ENCODE assay signal across 9 mouse cellular contexts in genomic region chr2:55437977-55438376, GRCm38 (mm10). TPM values are rescaled to one million over a fixed set of nuclear protein-coding genes. Genes with fewer than 3 reads are reported as not detected.
DNase-seq lines count a peak whose midpoint lies in the region; ATAC-seq lines count a peak whose summit lies in the region.
"Had no signal": no experiment of that assay in that cellular context is flagged by ENCODE, and none has a peak within 500 bp of the region (broad histone marks: within the 10 kb centered on the region; RNA-seq: fewer than 3 reads in every experiment).

No protein-coding gene starts in this region.

- peak overlapping the region; percentile 59 for H3K4me2 ChIP-seq in kidney, embryonic 16.5 days (replicated peaks; ENCODE audit: low read depth, low read length)
- peak overlapping the region; percentile 86 for H3K4me2 ChIP-seq in embryonic facial prominence, embryonic 12.5 days (replicated peaks)
- H3K4me2 ChIP-seq in intestine, embryonic 14.5 days (ENCODE audit: low read length) = peak overlapping the region; percentile 84; the same call in 1 of the 2 replicates
- peak overlapping the region; percentile 95 for H3K4me2 ChIP-seq in neural tube, embryonic 15.5 days

- ATAC-seq in kidney, embryonic 16.5 days (ENCODE audit: low FRiP score, low TSS enrichment) = no peak
- no peak for ATAC-seq in embryonic facial prominence, embryonic 12.5 days (ENCODE audit: insufficient number of reproducible peaks, insufficient read depth, low FRiP score, low TSS enrichment)
- no peak for ATAC-seq in intestine, embryonic 14.5 days (replicated peaks; ENCODE audit: low FRiP score, low TSS enrichment, low read depth)
- no peak for ATAC-seq in neural tube, embryonic 15.5 days (ENCODE audit: low FRiP score)

- no peak for DNase-seq in kidney, postnatal 36 days
- DNase-seq in intestine, embryonic 14.5 days (ENCODE audit: low spot score) = peak; percentile 53
- no peak for DNase-seq in adrenal gland, postnatal 25 days
- no peak for DNase-seq in embryo, embryonic 9.5 days (ENCODE audit: extremely low spot score)
- no peak for DNase-seq in embryo, embryonic 10 days (ENCODE audit: low spot score)

- H3K9me3 ChIP-seq in kidney, embryonic 16.5 days (ENCODE audit: low read length) = no peaks in the 10 kb centered on the region
- no peaks in the 10 kb centered on the region for H3K9me3 ChIP-seq in embryonic facial prominence, embryonic 12.5 days
- no peaks in the 10 kb centered on the region for H3K9me3 ChIP-seq in intestine, embryonic 14.5 days (ENCODE audit: control insufficient read depth, low read length)
- no peaks in the 10 kb centered on the region for H3K9me3 ChIP-seq in neural tube, embryonic 15.5 days (replicated peaks)

- H3K4me3 ChIP-seq in kidney, embryonic 16.5 days (ENCODE audit: low read length) = no peak overlapping the region
- peak overlapping the region; percentile 49 for H3K4me3 ChIP-seq in embryonic facial prominence, embryonic 12.5 days
- no peak overlapping the region for H3K4me3 ChIP-seq in intestine, embryonic 14.5 days (ENCODE audit: low read depth, low read length)
- peak overlapping the region; percentile 64 for H3K4me3 ChIP-seq in neural tube, embryonic 15.5 days (replicated peaks)
- H3K4me3 ChIP-seq: myocyte had no signal

- peaks cover 21% of the 10 kb centered on the region for H3K4me1 ChIP-seq in kidney, embryonic 16.5 days (ENCODE audit: insufficient read depth, low read length)
- peaks cover 15% of the 10 kb centered on the region for H3K4me1 ChIP-seq in embryonic facial prominence, embryonic 12.5 days
- H3K4me1 ChIP-seq in intestine, embryonic 14.5 days (replicated peaks; ENCODE audit: control insufficient read depth, insufficient read depth, low read length) = peaks cover 18% of the 10 kb centered on the region
- peaks cover 22% of the 10 kb centered on the region for H3K4me1 ChIP-seq in neural tube, embryonic 15.5 days

- WGBS in kidney, embryonic 16.5 days = 20% methylated on average over 1 of the region's 1 CpGs
- WGBS in embryonic facial prominence, embryonic 12.5 days = 15% methylated on average over 1 of the region's 1 CpGs
- WGBS in intestine, embryonic 14.5 days = 10% methylated on average over 1 of the region's 1 CpGs
- 9% methylated on average over 1 of the region's 1 CpGs for WGBS in neural tube, embryonic 15.5 days

- peaks cover 43% of the 10 kb centered on the region for H3K27me3 ChIP-seq in kidney, embryonic 16.5 days (ENCODE audit: insufficient read depth, low read length)
- H3K27me3 ChIP-seq in embryonic facial prominence, embryonic 12.5 days = peaks cover 38% of the 10 kb centered on the region
- H3K27me3 ChIP-seq in intestine, embryonic 14.5 days (replicated peaks; ENCODE audit: control insufficient read depth, insufficient read depth, low read length) = peaks cover 33% of the 10 kb centered on the region
- H3K27me3 ChIP-seq in neural tube, embryonic 15.5 days (replicated peaks) = no peaks in the 10 kb centered on the region

- H3K27ac ChIP-seq in kidney, embryonic 16.5 days (ENCODE audit: low read length) = no peak overlapping the region
- no peak overlapping the region for H3K27ac ChIP-seq in embryonic facial prominence, embryonic 12.5 days
- no peak overlapping the region for H3K27ac ChIP-seq in intestine, embryonic 14.5 days (ENCODE audit: low read depth)
- H3K27ac ChIP-seq in neural tube, embryonic 15.5 days (replicated peaks) = no peak overlapping the region

- no peak overlapping the region for H3K9ac ChIP-seq in kidney, embryonic 16.5 days (replicated peaks; ENCODE audit: low read length)
- H3K9ac ChIP-seq in embryonic facial prominence, embryonic 12.5 days = no peak overlapping the region
- H3K9ac ChIP-seq in intestine, embryonic 14.5 days (ENCODE audit: low read length) = no peak overlapping the region
- H3K9ac ChIP-seq in neural tube, embryonic 15.5 days (replicated peaks) = peak overlapping the region; percentile 67

- no peaks in the 10 kb centered on the region for H3K36me3 ChIP-seq in kidney, embryonic 16.5 days (ENCODE audit: insufficient read depth, low read length)
- no peaks in the 10 kb centered on the region for H3K36me3 ChIP-seq in embryonic facial prominence, embryonic 12.5 days
- H3K36me3 ChIP-seq in intestine, embryonic 14.5 days (ENCODE audit: control insufficient read depth, insufficient read depth, low read length) = no peaks in the 10 kb centered on the region
- no peaks in the 10 kb centered on the region for H3K36me3 ChIP-seq in neural tube, embryonic 15.5 days

RNA-seq across cellular contexts. Expression of gene Kcnj3, which starts 2.2 kb away (rescaled TPM):
- polyA plus RNA-seq in kidney, embryonic 16.5 days (2015; fragmentation: Nextera tagmentation; extraction: Ambion mirVana) = 0.06 TPM in 2 replicates
- 0.70 and 0.85 TPM in 2 replicates for polyA plus RNA-seq in embryonic facial prominence, embryonic 12.5 days (2016; fragmentation: Nextera tagmentation; extraction: Ambion mirVana)
- polyA plus RNA-seq in intestine, embryonic 14.5 days (2014; fragmentation: Nextera tagmentation; extraction: Ambion mirVana) = 0.09 and 0.13 TPM in 2 replicates
- 5.0 and 5.4 TPM in 2 replicates for polyA plus RNA-seq in neural tube, embryonic 15.5 days (2015; fragmentation: Nextera tagmentation; extraction: Ambion mirVana)
- total RNA-seq in adrenal gland, postnatal 25 days (2021) = 0.24 and 0.94 TPM in 2 replicates
- polyA plus RNA-seq: myocyte had no signal

Comparison
In these comparisons a context has a peak if more than half of its experiments do, and no peak if none do; other contexts are left out.
1. H3K4me3 ChIP-seq: peak in embryonic facial prominence, embryonic 12.5 days (single experiment) and neural tube, embryonic 15.5 days (single experiment); none in kidney, embryonic 16.5 days (single experiment) and intestine, embryonic 14.5 days (single experiment).
2. Peak in every context shown above with its lines, with median percentiles within 50 percentile points of each other: H3K4me2 ChIP-seq.